Mouse (Mus musculus): Measurements from ENCODE around the gene Acly.

GRCm38 (mm10) chr11:100571202-100571567, 43.4 kb upstream of the Acly start:
- no peak for TF ChIP-seq CTCF (IDR thresholded peaks at IDR 0.05; ENCODE audit: control insufficient read depth, insufficient read depth, insufficient replicate concordance, low read depth, low read length)
- TF ChIP-seq POLR2A (IDR thresholded peaks at IDR 0.05; ENCODE audit: control insufficient read depth, low read depth, low read length), result no peak

Data from testis, adult 2 months (tissue).